Mouse (Mus musculus) lung, adult 2 months (tissue): Measurements from ENCODE around the gene Irgc1.

Experiments
- CTCF ChIP-seq: fragments of 200-500 bp; IDR thresholded peaks from 2 replicates; pipeline ENCODE4 v1.5.1; 2011; ENCODE audit warnings: mild to moderate bottlenecking, low read length, control low read depth; ENCODE audit not compliant: insufficient read depth
- POLR2A ChIP-seq: fragments of 200-500 bp; IDR thresholded peaks from 2 replicates; pipeline ENCODE4 v1.6.1; 2011; ENCODE audit warnings: low read depth, mild to moderate bottlenecking, control low read depth, low read length, borderline replicate concordance; ENCODE audit errors: extremely low read depth

DNA sequence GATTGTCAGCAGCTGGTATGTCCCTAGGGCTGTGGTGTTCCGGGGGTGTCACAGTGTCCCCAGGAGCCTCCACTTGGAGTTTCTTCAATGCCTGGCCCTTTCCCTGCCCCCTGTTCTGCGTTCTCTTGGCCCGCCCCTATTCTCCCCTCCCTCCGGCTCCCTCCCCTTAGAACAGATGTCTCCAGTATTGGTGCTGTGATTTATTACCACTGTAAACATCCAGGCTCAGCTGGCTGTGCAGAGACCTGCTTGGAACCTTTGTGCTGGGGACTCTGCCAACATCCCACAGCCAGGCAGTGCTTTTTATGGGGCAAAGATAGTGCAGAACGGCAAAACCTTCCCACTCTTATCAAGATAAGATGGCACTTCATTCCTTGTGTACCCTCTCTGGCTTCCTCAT lies 61.0 kb downstream of the Irgc1 start:
- no peak for TF ChIP-seq POLR2A
- no peak for TF ChIP-seq CTCF
